Mouse (Mus musculus): Measurements from ENCODE around the gene Btbd9.

- TF ChIP-seq CTCF (conservative IDR thresholded peaks at IDR 0.05; ENCODE audit: low read length) (no peak), NANOG (IDR thresholded peaks at IDR 0.05; ENCODE audit: borderline replicate concordance, low read length) (no peak)
These were observed 33.2 kb upstream of the Btbd9 start for GRCm38 (mm10) chr17:30609305-30609979.
